Mouse (Mus musculus): ENCODE results near the gene Ccnd3.
"Not testable (repeated sequence)": the region's sequence is repeated elsewhere in the genome, so short reads cannot be mapped to it uniquely, and the experiment has no call there.

Ccnd3 gene

GRCm38 (mm10) chr17:47596839-47597164 is 92.0 kb downstream of the Ccnd3 start:
- peak in 1 of 2 experiments; percentile 18 for DNase-seq

GRCm38 (mm10) chr17:47597261-47597660 is 92.4 kb downstream of the Ccnd3 start:
- DNase-seq: no peak

- peak; percentile 53 to 73 for DNase-seq
Observed at GRCm38 (mm10) chr17:47597838-47598579, 93.2 kb downstream of the Ccnd3 start.

GRCm38 (mm10) chr17:47598580-47599304 is 93.9 kb downstream of the Ccnd3 start:
- DNase-seq: not testable (repeated sequence)

- peak in 1 of 2 experiments; percentile 42 for DNase-seq
Observed at GRCm38 (mm10) chr17:47599511-47600297, 94.9 kb downstream of the Ccnd3 start.

- DNase-seq: no peak
Observed at GRCm38 (mm10) chr17:47600601-47601388, 95.9 kb downstream of the Ccnd3 start.

GRCm38 (mm10) chr17:47601389-47601755 is 96.5 kb downstream of the Ccnd3 start:
- no peak for DNase-seq

GRCm38 (mm10) chr17:47602289-47602688 is 97.4 kb downstream of the Ccnd3 start:
- no peak for DNase-seq

- peak; percentile 30 to 50 for DNase-seq
Observed at GRCm38 (mm10) chr17:47606220-47606619, 101.4 kb downstream of the Ccnd3 start.

- no peak for DNase-seq
Observed at GRCm38 (mm10) chr17:47609182-47609581, 104.3 kb downstream of the Ccnd3 start.

- peak; percentile 99 for DNase-seq
Observed at GRCm38 (mm10) chr17:47610849-47611660, 106.2 kb downstream of the Ccnd3 start, which contains the start of the genes Bysl, Med20 and Gm20517. Gene Bysl, minus strand, starts transcription at chr17:47611492. Gene Med20, plus strand, starts transcription at chr17:47611582. Gene Gm20517, plus strand, starts transcription at chr17:47611589.

GRCm38 (mm10) chr17:47611661-47611982 is 106.8 kb downstream of the Ccnd3 start:
- DNase-seq: no peak

GRCm38 (mm10) chr17:47614018-47614417 is 109.2 kb downstream of the Ccnd3 start:
- peak; percentile 58 to 61 for DNase-seq

- no peak for DNase-seq
Observed at GRCm38 (mm10) chr17:47616119-47616518, 111.3 kb downstream of the Ccnd3 start.

GRCm38 (mm10) chr17:47616652-47617051 is 111.8 kb downstream of the Ccnd3 start:
- no peak for DNase-seq

GRCm38 (mm10) chr17:47617605-47618307 is 112.9 kb downstream of the Ccnd3 start:
- no peak for DNase-seq

- no peak for DNase-seq
Observed at GRCm38 (mm10) chr17:47618556-47619311, 113.9 kb downstream of the Ccnd3 start.

- no peak for DNase-seq
Observed at GRCm38 (mm10) chr17:47622912-47623554, 118.2 kb downstream of the Ccnd3 start.

GRCm38 (mm10) chr17:47624572-47624971 is 119.7 kb downstream of the Ccnd3 start:
- DNase-seq: not testable (repeated sequence)

GRCm38 (mm10) chr17:47625088-47625487 is 120.2 kb downstream of the Ccnd3 start:
- DNase-seq: no peak

Data from kidney, postnatal 4 days (tissue).